In genomic region chr1:23761502-23762135, GRCm38 (mm10) we compare ENCODE assay signal across 9 mouse cellular contexts. TPM values are rescaled to one million over a fixed set of nuclear protein-coding genes. Genes with fewer than 3 reads are reported as not detected.
A peak's percentile ranks its signal among the peaks of the same experiment; 100 is the strongest.
DNase-seq lines count a peak whose midpoint lies in the region; ATAC-seq and TF ChIP-seq lines count a peak whose summit lies in the region.
"Had no signal": no experiment of that assay in that cellular context is flagged by ENCODE, and none has a peak within 500 bp of the region (broad histone marks: within the 10 kb centered on the region; RNA-seq: fewer than 3 reads in every experiment).

B3gat2 (plus strand) TSS chr1:23761753.

- in situ Hi-C loops in Patski (cut with MboI; ENCODE audit: low pct_unique_long_range_greater_than_20kb): no loop called here

- H3K4me1 ChIP-seq in embryonic facial prominence, embryonic 15.5 days: peaks cover 19% of the 10 kb centered on the region
- no peaks in the 10 kb centered on the region for H3K4me1 ChIP-seq in intestine, embryonic 14.5 days (replicated peaks; ENCODE audit: control insufficient read depth, insufficient read depth, low read length)
- peaks cover 15% of the 10 kb centered on the region; the same call in 1 of the 2 replicates for H3K4me1 ChIP-seq in neural tube, embryonic 12.5 days

- peak within 1 kb of the TSS; percentile 98 for H3K4me2 ChIP-seq in embryonic facial prominence, embryonic 15.5 days (replicated peaks)
- H3K4me2 ChIP-seq in intestine, embryonic 14.5 days (ENCODE audit: low read length): peak within 1 kb of the TSS; percentile 97
- H3K4me2 ChIP-seq in neural tube, embryonic 12.5 days (replicated peaks): peak within 1 kb of the TSS; percentile 94

- H3K9ac ChIP-seq in embryonic facial prominence, embryonic 15.5 days: peak within 1 kb of the TSS; percentile 33
- peak within 1 kb of the TSS; percentile 22 for H3K9ac ChIP-seq in intestine, embryonic 14.5 days (ENCODE audit: low read length)
- peak within 1 kb of the TSS; percentile 62 for H3K9ac ChIP-seq in neural tube, embryonic 12.5 days

- CTCF ChIA-PET in Patski (lab: Charles Lee): no interaction called here

- peak; percentile 1 for ATAC-seq in Patski
- no peak for ATAC-seq in embryonic facial prominence, embryonic 15.5 days (ENCODE audit: insufficient number of reproducible peaks, low FRiP score, low TSS enrichment, low read depth)
- ATAC-seq in intestine, embryonic 14.5 days (replicated peaks; ENCODE audit: low FRiP score, low TSS enrichment, low read depth): peak; percentile 59
- peak; percentile 79 for ATAC-seq in neural tube, embryonic 12.5 days (ENCODE audit: low FRiP score, low read depth)

- TF ChIP-seq CTCF in Patski (IDR thresholded peaks at IDR 0.05): no peak

- H3K36me3 ChIP-seq in embryonic facial prominence, embryonic 15.5 days: no peaks in the 10 kb centered on the region
- H3K36me3 ChIP-seq in intestine, embryonic 14.5 days (ENCODE audit: control insufficient read depth, insufficient read depth, low read length): no peaks in the 10 kb centered on the region
- no peaks in the 10 kb centered on the region for H3K36me3 ChIP-seq in neural tube, embryonic 12.5 days

- POLR2A ChIA-PET in Patski (lab: Charles Lee): no interaction called here

- H3K9me3 ChIP-seq in embryonic facial prominence, embryonic 15.5 days (replicated peaks): no peaks in the 10 kb centered on the region
- no peaks in the 10 kb centered on the region for H3K9me3 ChIP-seq in intestine, embryonic 14.5 days (ENCODE audit: control insufficient read depth, low read length)
- no peaks in the 10 kb centered on the region for H3K9me3 ChIP-seq in neural tube, embryonic 12.5 days

- peaks cover 52% of the 10 kb centered on the region for H3K27me3 ChIP-seq in Patski
- H3K27me3 ChIP-seq in embryonic facial prominence, embryonic 15.5 days: peaks cover 51% of the 10 kb centered on the region
- H3K27me3 ChIP-seq in intestine, embryonic 14.5 days (replicated peaks; ENCODE audit: control insufficient read depth, insufficient read depth, low read length): peaks cover 50% of the 10 kb centered on the region
- peaks cover 33% of the 10 kb centered on the region for H3K27me3 ChIP-seq in neural tube, embryonic 12.5 days (replicated peaks)

- WGBS in embryonic facial prominence, embryonic 15.5 days: under 1% methylated on average over 34 of the region's 34 CpGs
- whole genome bisulfite sequencing in intestine, embryonic 14.5 days: under 1% methylated on average over 34 of the region's 34 CpGs
- WGBS in neural tube, embryonic 12.5 days: under 1% methylated on average over 34 of the region's 34 CpGs

- intact Hi-C loops in left cerebral cortex, postnatal 36 days (cut with DNase I): loop anchor here (2.0 to 10.0 kb wide), 2 partner anchors 31 to 273 kb away; no protein-coding TSS in a partner anchor

- no peak within 1 kb of the TSS for H3K27ac ChIP-seq in embryonic facial prominence, embryonic 15.5 days (replicated peaks)
- no peak within 1 kb of the TSS for H3K27ac ChIP-seq in intestine, embryonic 14.5 days (ENCODE audit: low read depth)
- no peak within 1 kb of the TSS for H3K27ac ChIP-seq in neural tube, embryonic 12.5 days

- peak; percentile 7 for DNase-seq in adrenal gland, postnatal 14 days
- DNase-seq in adrenal gland, postnatal 4 days (ENCODE audit: low spot score in 2 of 2): no peak
- no peak for DNase-seq in Patski (ENCODE audit: low read depth, low spot score)
- DNase-seq in intestine, embryonic 14.5 days (ENCODE audit: low spot score): peak; percentile 77
- peak; percentile 25 to 39 for DNase-seq in left cerebral cortex, postnatal 36 days (ENCODE audit: low spot score in 2 of 2)
- no peak for DNase-seq in spleen, postnatal 14 days (ENCODE audit: low spot score in 2 of 2)

- peak within 1 kb of the TSS; percentile 52 for H3K4me3 ChIP-seq in embryonic facial prominence, embryonic 15.5 days (replicated peaks)
- peak within 1 kb of the TSS; percentile 51 for H3K4me3 ChIP-seq in intestine, embryonic 14.5 days (ENCODE audit: low read depth, low read length)
- peak within 1 kb of the TSS; percentile 67 for H3K4me3 ChIP-seq in neural tube, embryonic 12.5 days

RNA-seq across cellular contexts. Expression of gene B3gat2, which starts in this region (rescaled TPM):
- not detected in 2 replicates for total RNA-seq in adrenal gland, postnatal 14 days (2021)
- 1 to 10 TPM in 1 of 2 experiments, under 1 TPM in 1; 0.42 to 4.2 TPM for total RNA-seq in adrenal gland, postnatal 4 days (2021)
- polyA plus RNA-seq in Patski (2021): 0.40 TPM
- 0.56 and 0.61 TPM in 2 replicates for polyA plus RNA-seq in embryonic facial prominence, embryonic 15.5 days (2015; fragmentation: Nextera tagmentation; extraction: Ambion mirVana)
- polyA plus RNA-seq in intestine, embryonic 14.5 days (2014; fragmentation: Nextera tagmentation; extraction: Ambion mirVana): 0.43 and 0.83 TPM in 2 replicates
- 10 to 100 TPM in 1 of 2 experiments, 1 to 10 TPM in 1; 9.0 to 10.2 TPM for total RNA-seq in left cerebral cortex, postnatal 36 days (2021)
- polyA plus RNA-seq in neural tube, embryonic 12.5 days (2016; fragmentation: Nextera tagmentation; extraction: Ambion mirVana): 5.6 and 6.1 TPM in 2 replicates
- total RNA-seq: hematopoietic stem cell, adult 5-6 weeks had no signal

Comparison
In these comparisons a context has a peak if more than half of its experiments do, and no peak if none do; other contexts are left out.
1. Peak in DNase-seq in adrenal gland, postnatal 14 days; RNA of the gene not detected or under 1 TPM.
2. Peak in ATAC-seq in Patski; RNA of the gene not detected or under 1 TPM.
3. Peak in DNase-seq, ATAC-seq, H3K4me3 ChIP-seq, H3K9ac ChIP-seq and H3K4me2 ChIP-seq in intestine, embryonic 14.5 days; RNA of the gene not detected or under 1 TPM.
4. DNase-seq: peak in left cerebral cortex, postnatal 36 days (2 of 2); none in adrenal gland, postnatal 4 days (0 of 2), Patski (single experiment) and spleen, postnatal 14 days (0 of 2).
5. Peak in every context shown above with its lines, with median percentiles within 50 percentile points of each other: H3K4me2 ChIP-seq, H3K4me3 ChIP-seq and H3K9ac ChIP-seq.